Mouse (Mus musculus) cerebellum, postnatal 25 days (tissue): ENCODE measurements at regions not wholly inside any gene's neighbourhood (a gene's known extent, or its start where the extent isn't known, plus 50 kb on each side); places are given as distances from the start of the nearest gene placed in this dataset.
"Not testable (repeated sequence)": the region's sequence is repeated elsewhere in the genome, so short reads cannot be mapped to it uniquely, and the experiment has no call there.

Experiments used
- DNase-seq, 2 experiments: peaks; one replicate each; pipeline ENCODE4 v3.0.0; 2021; ENCODE audit warnings: mixed read lengths in 2 of 2

- DNase-seq, result no peak
These were observed 1255.7 kb upstream of the Nudt12 start for GRCm38 (mm10) chr17:60268846-60269245.

- DNase-seq, result no peak
These were observed 1254.4 kb upstream of the Nudt12 start for GRCm38 (mm10) chr17:60267247-60268216.

- not testable (repeated sequence) for DNase-seq
These were observed 1242.2 kb upstream of the Nudt12 start for GRCm38 (mm10) chr17:60255338-60255737.

GRCm38 (mm10) chr17:60249923-60250322, 1236.8 kb upstream of the Nudt12 start:
- no peak for DNase-seq

- DNase-seq, result no peak
These were observed 1221.3 kb upstream of the Nudt12 start for GRCm38 (mm10) chr17:60234519-60234918.

GRCm38 (mm10) chr17:60197004-60197403, 1183.8 kb upstream of the Nudt12 start:
- DNase-seq, result no peak

- DNase-seq, result peak; percentile 7 to 9
These were observed 1168.1 kb upstream of the Nudt12 start for GRCm38 (mm10) chr17:60181241-60181640.

GRCm38 (mm10) chr17:60180646-60181045, 1167.5 kb upstream of the Nudt12 start:
- DNase-seq, result peak; percentile 84 to 91

- DNase-seq, result no peak
These were observed 1152.4 kb upstream of the Nudt12 start for GRCm38 (mm10) chr17:60165592-60165991.

GRCm38 (mm10) chr17:60130589-60130988, 1117.4 kb upstream of the Nudt12 start:
- DNase-seq, result no peak

- DNase-seq, result no peak
These were observed 1085.6 kb upstream of the Nudt12 start for GRCm38 (mm10) chr17:60098763-60099162.
